Mouse (Mus musculus) liver, embryonic 14.5 days (tissue): ENCODE measurements around the gene Dohh.

ENCODE experiments used
- CTCF ChIP-seq: IDR thresholded peaks from 2 replicates; pipeline ENCODE4 v1.5.1; 2016; ENCODE audit warnings: antibody characterized with exemption, low read depth, control low read depth
- EP300 ChIP-seq: IDR thresholded peaks from 2 replicates; pipeline ENCODE4 v1.6.1; 2016; ENCODE audit warnings: antibody characterized with exemption, low read depth

- no peak for TF ChIP-seq CTCF
- no peak for TF ChIP-seq EP300
These were observed 36.1 kb downstream of the Dohh start for GRCm38 (mm10) chr10:81420191-81420767.
